Mouse (Mus musculus): ENCODE results near the gene G0s2.
A peak's percentile ranks its signal among the peaks of the same experiment; 100 is the strongest.
"Not testable (repeated sequence)": the region's sequence is repeated elsewhere in the genome, so short reads cannot be mapped to it uniquely, and the experiment has no call there.

The G0s2 gene

DNA sequence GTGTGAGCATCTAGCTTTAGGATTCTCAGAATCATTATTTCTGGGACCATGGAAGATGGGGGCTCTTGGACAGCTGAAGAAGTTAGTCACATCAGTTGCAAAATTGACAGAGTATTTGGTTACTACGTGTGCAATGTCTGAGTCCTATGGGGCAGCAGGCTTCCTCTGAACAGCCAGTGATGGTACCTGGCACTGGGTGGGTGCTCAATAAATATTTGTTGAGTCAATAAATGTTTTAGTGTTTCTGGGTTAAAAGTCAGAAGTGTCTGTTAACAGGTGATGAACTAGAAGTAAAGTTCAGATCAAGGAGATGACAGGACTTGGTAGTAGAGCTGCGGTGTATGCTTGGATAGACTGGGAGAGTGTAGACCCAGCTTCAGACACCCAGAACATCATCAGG, 14.6 kb upstream of the G0s2 start:
- no peak for DNase-seq (ENCODE audit: low spot score)

DNA sequence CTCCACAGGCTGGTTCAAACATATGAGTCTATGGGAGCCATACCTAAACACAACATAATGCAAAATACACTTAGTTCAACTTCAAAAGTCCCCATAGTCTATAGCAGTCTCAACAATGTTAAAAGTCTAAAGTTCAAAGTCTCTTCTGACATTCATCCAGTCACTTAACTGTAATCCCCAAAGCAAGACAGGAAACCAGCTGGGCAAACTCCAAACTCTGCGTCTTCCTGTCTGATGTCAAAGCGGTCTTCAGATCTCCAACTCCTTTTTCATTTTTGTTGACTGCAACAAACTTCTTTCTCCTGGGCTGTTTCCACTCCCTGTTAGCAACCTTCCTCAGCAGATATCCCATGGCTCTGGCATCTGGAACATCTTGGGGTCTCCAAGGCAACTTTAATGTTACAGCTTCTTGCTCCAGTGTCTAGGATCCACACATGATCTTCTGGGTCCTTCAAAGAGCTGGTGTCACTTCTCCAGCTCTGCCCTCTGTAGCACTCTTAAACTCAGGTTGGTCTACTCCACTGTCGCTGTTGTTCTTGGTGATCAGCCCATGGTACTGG, 12.8 kb upstream of the G0s2 start:
- DNase-seq (ENCODE audit: low spot score), result not testable (repeated sequence)

DNA sequence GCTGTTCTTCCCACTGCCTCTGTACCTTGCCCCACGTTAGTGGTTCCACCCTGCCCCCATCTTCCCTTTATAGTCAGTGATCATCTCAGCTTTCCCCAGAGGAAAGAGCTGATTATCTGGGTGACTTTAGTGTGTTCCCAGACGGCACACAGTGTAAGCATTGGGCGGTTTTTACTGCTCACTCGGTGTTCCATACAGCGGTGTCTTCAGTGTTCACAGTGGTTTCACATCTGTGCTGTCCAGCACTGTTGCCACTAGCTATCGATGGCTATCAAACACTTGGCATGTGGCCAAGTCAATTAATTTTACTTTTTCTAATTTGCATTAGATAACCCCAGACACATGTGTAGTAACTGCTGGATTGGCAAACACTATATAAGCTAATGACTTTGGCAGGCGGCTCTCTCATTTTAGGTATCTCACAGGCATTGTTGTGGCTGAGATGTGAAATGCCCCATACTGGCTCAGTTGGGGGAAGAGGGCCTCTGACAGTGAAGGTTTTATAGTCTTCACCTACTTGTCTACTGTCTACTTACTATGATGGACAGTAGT, 11.3 kb upstream of the G0s2 start:
- no peak for DNase-seq (ENCODE audit: low spot score)

DNA sequence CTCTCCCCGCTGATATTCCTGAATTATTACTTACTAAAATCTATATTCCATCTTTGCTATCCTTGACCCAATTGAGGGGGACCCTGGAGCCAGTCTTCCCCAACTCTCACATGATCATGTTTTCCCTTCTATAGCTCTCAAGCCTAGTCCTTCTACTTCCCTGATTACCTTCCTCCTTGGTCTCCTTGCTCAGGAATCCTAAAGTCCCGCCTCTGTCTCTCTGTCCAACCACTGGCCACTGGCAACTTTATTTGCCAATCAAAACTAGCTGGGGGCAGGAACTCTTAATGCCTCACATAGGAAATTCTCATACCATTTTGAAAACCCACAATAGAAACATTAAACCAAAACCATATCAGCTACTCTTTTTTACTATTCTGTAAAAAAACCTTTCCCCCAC, 8.3 kb upstream of the G0s2 start:
- no peak for DNase-seq (ENCODE audit: low spot score)

DNA sequence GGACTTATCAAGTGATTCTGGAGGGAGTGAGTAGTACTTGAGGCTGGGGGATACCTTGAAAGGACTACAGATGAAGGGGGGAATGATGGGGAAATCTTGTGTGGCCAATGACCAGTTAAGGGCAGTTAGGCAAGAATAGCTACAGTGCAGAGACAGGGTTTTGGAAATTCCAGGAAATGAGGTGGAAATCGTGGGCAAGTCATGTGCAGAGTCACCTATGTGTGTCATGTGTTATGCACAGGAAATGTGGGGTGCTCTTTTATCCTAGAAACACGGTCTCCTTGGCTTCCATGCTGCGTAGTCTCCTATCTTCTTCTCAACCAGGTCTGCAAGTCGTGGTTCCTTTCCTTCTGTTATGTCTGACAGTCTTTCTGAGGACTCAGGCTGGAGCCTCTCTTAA, 6.5 kb upstream of the G0s2 start:
- DNase-seq (ENCODE audit: low spot score), result no peak

DNA sequence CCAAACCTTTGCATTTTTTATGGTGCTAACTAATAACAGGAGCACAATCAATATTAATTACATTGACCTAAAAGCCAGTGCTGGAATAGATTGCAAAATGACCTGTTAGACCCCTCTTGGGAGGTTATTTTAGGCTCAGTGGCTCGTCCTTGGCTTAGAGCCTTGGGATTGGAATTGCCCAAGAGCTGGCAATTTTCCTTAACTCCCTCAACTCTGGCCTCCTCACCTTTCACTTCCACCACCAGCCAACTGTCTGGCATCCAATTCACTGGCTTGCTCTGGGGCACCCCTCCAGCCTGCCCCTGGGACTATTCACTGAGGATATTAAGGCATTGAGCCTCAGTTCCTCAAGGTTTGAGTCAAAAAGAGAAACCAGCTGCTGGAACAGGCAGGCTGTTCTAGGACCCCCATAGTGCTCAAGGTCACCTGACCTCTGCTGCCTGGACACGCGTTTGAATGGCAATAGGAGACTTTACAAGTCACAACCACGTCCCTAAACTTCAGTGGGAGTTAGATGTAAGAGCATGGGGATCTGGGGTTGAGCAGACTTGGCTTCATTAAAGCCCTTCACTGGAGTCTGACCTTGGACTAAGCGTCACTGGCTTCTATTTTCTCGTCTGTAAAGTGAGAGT, 5.5 kb upstream of the G0s2 start:
- DNase-seq (ENCODE audit: low spot score), result peak; percentile 36

DNA sequence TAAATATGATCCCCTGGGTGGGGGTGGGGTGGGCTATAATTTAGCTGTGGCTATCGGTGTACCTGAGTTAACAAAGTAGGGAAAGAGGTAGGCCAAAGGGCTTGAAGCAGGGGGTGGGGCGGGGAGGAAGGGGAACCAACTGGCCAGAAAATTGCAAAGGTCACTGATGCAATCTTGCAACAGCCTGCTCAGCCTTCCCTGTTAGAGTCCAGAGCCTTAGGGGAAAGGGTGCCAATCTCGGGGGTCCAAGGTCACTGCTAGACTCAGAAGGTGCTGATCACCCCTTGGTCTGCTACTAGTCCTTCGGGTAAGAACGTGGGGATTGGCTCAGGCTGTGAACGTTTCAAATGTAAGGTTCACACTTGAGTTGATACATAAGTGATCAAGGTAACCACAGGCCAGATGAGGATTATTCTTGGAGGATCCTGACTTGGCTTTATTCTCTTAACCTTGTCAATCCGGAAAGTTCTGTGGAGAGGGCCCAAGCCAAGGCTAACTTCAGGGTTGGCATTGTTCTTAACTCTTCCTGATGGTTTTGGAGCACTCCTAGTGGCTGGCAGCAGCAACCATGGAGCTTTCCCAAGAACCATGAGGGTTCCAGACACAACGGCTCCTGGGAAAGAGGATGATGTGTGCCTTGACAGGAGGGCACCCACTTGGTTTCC, 1.5 kb upstream of the G0s2 start:
- DNase-seq (ENCODE audit: low spot score), result no peak

DNA sequence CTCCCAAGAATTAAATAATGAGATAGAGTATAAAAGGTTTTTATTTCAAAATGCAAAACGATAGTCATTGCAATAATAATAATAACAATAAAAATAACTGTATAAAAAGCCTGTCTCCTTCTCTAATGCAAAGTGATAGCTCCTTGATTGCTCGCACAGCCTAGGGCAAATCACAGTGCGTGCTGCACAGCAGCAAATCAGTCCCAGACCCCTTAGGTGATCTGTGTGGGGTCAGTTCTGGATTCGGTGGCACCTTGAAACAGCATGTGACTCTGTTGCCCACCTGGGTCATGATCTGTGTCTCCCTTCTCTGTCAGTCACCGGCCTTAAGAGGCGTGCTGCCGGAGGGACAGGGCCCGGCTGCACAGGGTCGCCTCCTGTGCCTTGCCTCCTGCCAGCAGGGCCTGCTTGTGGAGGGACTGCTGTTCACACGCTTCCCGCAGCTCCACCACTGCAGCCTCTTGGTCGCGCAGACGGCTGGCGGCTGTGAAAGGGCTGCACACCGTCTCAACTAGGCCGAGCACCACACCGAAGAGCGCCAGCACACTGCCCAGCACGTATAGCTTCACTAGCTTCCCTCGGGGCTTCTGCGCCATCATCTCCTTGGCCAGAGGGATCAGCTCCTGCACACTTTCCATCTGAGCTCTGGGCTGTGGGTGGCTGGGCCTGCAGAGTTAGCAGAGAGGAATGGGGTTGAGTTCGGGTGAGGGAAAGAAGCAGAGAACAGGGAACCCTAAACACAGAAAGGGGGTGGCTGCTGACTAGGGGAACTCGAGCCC, 691 bp downstream of the G0s2 start:
- DNase-seq (ENCODE audit: low spot score), result no peak

DNA sequence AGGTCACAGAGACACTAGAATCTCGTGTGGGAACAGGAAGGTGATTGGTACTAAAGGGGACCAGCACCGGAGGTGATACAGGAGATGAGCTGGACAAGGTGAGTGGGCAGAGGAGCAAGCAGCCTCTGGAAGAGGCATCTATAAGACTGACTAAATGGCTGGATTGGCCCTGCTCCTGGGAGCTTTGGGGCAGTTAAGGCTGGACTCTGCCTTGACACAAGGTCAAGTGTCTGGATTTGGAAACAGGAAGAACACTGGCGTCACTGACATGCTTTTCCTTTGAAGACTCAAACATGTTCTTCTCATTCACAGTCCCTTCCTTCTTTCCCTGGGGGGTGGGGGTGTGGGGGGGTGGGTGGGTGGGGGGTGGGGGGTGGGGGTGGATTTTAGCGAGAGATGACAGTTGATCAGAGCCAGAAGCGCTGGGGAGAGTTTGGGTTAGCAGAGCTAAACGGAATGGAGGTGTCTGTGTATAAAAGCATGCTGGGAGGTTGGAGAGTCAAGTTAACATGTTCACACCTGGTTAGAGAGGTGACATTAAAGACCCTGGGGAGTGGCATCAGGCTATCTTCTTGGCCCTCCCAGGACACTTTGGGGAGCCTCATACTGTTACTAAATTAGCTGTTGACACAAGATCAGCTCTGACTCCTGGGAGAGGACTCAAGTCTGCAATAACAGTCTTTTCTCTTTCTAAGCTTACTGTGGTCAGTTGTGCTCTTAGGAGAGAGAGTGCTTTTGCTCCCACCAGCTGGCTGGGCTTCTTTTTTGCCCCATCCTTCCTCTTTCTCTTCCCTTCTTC, 1.9 kb downstream of the G0s2 start:
- DNase-seq (ENCODE audit: low spot score), result no peak

DNA sequence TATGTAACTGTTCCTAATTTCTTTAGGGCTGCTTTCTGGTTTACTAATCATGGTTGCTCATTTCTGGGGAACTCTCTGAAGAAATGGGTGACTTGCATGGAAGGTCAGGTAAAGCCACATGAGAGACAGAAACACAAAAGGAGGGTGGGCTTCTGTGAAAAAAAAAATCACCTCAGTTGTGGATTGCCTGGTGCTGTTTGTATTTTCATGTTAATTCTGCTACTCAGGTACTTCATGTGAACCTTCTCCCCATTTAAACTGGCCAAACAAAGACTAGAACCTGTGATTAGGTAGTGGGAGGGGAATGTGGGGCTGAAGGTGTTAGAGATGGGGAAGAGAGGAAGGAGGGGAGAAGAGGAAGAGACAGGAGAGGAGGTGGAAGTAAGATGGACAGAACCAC, 7.3 kb downstream of the G0s2 start:
- DNase-seq (ENCODE audit: low spot score), result no peak

DNA sequence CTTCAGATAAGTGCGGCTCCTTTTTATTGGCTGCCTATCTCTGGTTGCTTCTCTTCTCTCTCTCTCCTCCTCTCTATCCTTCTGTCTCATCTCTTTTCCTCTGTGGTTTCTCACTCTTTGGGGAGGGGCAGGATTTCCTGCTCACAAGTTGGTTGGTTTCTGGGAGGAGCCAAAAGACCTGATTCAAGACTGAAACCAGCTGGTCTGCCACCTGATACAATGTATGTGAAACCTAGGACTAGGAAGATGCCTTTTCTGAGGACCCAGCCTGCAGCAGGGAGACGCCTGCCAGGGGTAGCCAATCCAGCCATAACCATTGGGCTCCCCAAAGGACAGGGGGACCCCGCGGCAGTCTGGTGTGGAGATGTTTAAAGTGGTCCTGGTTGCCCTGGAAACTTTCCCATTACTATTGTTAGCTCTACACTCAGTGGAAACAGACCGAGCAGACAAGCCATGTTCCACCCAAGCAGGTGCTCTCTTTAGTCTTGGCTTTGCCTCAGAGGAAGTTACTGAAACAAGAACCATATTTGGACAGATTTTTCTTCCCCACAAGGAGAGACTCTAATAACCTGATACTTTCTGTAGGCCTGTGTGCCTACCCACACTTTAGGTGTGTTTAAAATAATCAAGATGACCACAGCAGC, 8.9 kb downstream of the G0s2 start, which contains the start of gene Hsd11b1:
TSS of gene Hsd11b1 (minus strand) at position 121 of the 644 bp plus-strand sequence.
- DNase-seq (ENCODE audit: low spot score), result no peak

DNA sequence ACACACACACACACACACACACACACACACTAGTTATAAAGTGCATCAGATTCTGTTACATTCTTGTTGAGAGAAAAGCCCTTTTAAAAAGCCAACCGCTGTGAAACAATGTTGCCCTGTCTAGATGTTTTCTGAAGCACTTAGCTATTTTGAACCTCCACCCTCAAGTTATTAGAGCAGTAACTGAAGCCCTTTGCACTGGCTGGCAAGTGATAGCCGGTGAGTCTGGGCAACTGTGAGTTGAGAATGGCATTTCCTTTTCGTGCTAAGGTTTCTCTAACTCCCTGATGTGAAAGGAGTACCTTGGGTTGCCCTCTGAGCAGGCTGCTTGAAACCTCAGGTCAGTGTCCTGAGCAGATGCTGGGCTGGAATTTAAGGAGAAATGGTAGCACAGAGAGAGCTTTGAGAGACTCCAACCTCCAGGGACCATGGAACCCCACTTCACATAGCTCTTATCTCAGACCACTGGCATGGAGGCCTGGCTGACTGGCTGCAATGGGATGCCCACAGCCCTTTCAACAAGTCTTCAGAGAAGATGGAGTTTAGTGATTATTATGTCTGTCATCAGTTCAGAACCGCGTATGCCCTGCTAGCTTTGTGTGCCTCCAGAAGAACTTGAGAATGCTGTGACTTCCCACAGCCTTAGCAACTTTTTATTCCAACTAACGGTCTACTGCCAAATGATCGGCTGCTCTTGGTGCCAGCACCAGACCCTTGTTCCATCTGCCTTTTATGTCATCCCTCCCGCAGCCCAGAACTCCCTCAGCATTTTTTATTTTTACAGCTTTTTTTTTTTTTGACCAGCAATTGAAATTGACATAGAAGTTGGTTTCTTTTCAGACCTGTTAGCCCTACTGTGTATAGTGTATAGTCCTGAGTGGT, 9.8 kb downstream of the G0s2 start:
- DNase-seq (ENCODE audit: low spot score), result no peak

DNA sequence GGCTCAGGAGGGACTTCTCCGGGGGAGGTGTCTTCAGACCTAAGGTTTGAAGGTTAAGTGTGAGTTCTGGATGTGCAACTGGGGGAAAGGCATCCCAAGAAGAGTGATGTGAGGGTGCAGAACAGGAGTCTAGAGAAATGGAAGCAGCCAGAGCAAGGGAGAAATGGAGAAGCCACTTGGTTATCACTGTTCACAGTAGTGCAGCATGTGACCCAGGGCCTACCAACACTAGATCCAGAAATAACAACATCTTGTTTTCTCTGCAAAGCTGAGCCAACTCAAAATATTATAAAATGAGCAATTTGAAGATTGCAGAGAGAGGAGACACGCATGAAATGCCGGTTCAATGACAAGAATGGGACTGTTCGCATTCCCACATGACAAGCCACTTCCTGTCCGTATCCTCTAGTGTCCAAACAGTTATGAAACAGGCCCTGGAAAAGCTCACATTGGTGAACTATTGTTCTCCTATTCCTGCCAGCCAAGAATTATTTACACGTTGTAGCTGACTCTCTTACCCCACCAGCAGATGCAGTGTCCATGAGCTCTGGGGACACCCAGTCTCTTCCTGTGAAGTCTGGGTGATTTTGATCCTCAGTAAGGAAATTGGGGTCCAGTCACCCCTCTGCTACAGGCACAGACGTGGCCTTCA, 11.0 kb downstream of the G0s2 start:
- DNase-seq (ENCODE audit: low spot score), result no peak

DNA sequence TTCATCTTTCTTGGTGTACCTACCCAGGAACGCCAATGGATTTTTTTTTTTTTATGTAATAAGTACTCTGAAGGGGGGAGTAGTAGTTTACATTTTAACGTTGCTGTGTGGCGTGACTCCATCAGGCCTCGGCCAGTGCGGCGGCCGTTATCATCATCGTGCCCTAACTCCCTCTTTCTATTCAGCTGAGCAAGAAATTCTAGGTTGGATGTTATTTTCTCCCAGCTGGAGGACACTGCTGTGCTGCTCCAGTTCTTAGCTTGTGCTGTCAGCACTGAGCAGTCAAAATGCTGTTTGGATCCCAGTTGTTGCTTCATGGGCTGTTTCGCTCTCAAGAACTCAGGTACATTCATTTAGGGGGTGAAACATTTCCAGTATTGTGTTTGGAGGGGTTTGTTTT, 13.5 kb downstream of the G0s2 start:
- DNase-seq (ENCODE audit: low spot score), result no peak

DNA sequence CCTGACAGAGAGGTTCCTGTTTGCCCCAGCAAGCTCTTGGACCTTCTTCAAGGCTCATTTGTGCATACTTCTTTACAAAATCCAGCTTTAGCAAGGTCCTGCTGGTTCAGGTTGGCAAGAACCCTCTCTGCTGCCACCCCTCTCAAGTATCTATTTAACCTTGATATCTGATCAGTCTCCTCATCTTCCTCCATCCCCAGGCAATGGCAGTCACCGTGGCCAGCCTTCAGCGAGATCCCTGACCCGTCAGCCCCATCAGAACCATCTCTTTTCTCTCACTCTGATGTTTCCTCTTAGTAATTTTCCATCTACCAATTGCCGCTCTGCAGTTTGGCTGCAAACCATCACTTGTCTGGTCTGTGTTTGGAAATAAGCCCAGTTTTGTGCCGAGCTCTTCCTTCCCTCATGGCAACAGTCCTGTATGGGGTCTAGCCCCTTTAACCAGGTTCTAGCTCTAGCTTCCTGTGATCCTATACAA, 16.4 kb downstream of the G0s2 start:
- no peak for DNase-seq (ENCODE audit: low spot score)

DNA sequence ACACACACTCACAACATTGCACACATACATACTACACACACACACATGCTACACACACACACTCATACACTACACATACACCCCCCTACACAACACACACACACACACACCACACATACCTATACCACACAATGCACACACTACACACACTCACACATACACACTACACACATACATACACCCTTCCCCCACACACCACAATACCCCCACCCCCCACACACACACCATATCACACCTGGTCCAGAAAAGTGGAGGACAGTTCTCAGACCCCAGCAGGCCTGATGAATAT, 16.8 kb downstream of the G0s2 start:
- no peak for DNase-seq (ENCODE audit: low spot score)

DNA sequence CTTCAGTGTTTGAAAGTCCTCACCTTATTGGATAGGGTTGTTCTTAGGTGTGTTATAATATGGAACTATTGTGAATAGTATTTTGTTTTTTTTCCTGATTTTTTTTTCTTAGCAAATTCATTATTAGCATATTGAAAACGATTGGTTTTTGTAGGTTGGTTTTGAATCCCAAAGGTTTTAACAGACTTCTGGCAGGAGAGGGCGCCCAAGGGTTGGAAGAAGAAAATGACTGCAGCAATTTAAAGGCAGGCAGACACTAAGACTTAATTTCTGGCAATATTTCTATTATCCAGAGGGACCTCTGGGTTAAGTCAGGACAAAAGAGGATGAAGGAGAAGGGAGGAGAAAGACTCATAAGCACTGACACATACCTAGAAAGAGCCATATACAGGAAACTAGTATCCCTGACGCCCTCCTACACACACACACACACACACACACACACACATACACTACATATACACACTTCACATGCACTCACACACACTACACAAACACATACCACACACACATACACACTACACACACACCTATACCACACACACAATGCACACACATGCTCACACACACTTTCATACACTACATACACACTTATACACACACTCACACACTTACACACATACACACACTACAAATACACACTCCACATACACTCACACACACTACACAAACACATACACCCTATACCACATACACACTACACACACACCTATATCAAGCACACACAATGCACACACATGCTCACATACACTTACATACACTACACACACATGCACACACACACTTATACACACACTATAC, 17.3 kb downstream of the G0s2 start:
- DNase-seq (ENCODE audit: low spot score), result peak; percentile 68

DNA sequence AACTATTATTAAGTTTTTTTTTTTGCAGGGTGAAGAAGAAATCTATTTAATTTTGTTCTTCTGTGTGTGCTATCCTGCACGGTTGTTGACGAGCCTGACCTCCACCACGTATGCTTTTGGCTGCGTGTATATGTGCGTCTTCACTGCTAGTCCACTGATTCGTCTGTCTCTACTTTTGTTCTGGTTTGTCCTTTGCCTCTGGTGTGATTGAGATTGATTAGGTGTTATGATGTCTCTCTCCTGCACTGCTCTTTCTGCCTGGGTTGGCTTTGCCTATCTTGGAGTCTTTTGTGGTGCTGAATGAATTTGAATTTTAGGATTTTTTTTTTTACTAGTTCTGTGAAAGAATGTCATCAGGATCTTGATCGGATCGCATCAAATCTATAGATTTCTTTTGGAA, 18.0 kb downstream of the G0s2 start:
- DNase-seq (ENCODE audit: low spot score), result no peak

DNA sequence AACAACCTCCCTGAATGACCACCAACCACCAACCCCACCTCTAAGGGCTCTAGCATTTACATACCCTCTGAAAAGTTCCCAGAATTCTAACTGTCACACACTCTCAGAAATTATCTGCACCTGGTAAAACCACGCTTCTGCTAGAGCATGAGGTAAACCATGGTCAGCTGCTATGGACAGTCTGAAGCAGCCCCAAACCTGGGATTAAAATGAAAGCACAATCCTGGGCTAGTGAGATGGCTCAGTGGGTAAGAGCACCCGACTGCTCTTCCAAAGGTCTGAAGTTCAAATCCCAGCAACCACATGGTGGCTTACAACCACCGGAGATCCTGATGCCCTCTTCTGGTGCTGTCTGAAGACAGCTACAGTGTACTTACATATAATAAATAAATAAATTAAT, 19.1 kb downstream of the G0s2 start:
- DNase-seq (ENCODE audit: low spot score), result not testable (repeated sequence)

Measured in ovary, postnatal 14 days (tissue).